Mouse (Mus musculus): ENCODE results near the gene Uhrf2.

GRCm38 (mm10) chr19:30117775-30118174 lies 87.5 kb downstream of the Uhrf2 start:
- TF ChIP-seq CTCF (conservative IDR thresholded peaks at IDR 0.05; ENCODE audit: low read length), result no peak
- TF ChIP-seq NANOG (IDR thresholded peaks at IDR 0.05; ENCODE audit: borderline replicate concordance, low read length), result no peak

Data from E14TG2a.4 (cell line).